Mouse (Mus musculus): Measurements from ENCODE around the gene Golph3. TPM values are rescaled to one million over a fixed set of nuclear protein-coding genes. Genes with fewer than 3 reads are reported as not detected.

Golph3 gene
- polyA plus RNA-seq, 1 experiment, result 208 TPM

DNA sequence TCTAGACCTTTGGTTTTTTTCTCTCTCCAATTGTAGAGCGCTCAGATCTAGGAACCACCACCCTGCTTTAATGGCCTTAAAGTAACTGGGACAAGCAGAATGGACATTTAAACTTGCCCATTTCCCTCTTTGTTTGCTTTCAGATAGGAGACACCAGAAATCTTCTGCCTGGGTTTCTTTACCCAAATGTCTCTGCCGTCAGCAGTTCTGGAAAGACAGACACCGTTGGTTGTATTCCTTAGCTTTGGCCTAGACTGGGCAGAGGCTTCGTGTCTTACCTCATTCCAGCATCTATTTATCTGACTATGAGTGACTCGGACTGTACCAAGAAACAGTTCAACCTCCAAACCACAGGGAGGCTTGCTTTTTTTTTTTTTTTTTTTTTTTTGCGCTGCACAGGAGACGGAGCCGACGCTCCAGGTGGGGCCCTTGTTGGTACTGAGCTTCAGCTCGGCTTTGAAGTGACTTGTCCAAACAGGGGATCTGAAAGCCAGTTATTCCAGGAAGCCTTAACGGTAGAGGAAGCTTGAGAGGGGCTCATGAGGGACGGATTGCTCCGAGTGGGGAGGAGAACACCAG, 55.3 kb downstream of the Golph3 start:
- H3K4me3 ChIP-seq (ENCODE audit: insufficient read depth, low read depth, low read length), result no peak overlapping the region
- WGBS, result 78% methylated on average over 13 of the region's 13 CpGs
- no peak for TF ChIP-seq CTCF (IDR thresholded peaks at IDR 0.05; ENCODE audit: insufficient read depth, low read depth, low read length)
- TF ChIP-seq POLR2A (IDR thresholded peaks at IDR 0.05; ENCODE audit: insufficient read depth, low read depth, low read length), result no peak
- H3K4me1 ChIP-seq (ENCODE audit: control insufficient read depth, insufficient read depth, low read length), result peaks cover 14% of the 10 kb centered on the region; the same call in 1 of the 2 replicates
- H3K27ac ChIP-seq (ENCODE audit: insufficient read depth, low read depth, low read length), result no peak overlapping the region

DNA sequence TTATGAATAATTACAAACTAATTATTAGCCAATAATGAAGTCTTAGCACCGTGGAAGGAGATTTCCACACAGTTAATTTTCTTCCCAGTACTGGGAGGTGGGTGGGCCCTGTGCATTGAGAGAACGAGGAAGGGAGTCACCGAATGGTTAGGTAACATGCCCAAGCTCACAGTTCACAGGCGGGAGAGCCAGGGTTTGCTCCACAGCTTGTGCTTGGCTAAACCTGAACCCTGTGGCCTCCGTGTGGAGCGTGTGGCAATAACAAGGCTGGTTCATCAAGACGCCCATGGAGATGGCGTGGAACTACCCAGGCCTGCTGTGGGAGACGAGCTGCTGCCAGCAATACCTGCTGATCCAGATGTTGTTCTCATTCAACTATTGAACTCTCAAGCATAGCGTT, 56.5 kb downstream of the Golph3 start:
- H3K27ac ChIP-seq (ENCODE audit: insufficient read depth, low read depth, low read length), result no peak overlapping the region
- WGBS, result 77% methylated on average over 10 of the region's 10 CpGs
- H3K4me1 ChIP-seq (ENCODE audit: control insufficient read depth, insufficient read depth, low read length), result peaks cover 14% of the 10 kb centered on the region; the same call in 1 of the 2 replicates
- H3K4me3 ChIP-seq (ENCODE audit: insufficient read depth, low read depth, low read length), result no peak overlapping the region
- TF ChIP-seq CTCF (IDR thresholded peaks at IDR 0.05; ENCODE audit: insufficient read depth, low read depth, low read length) (no peak), POLR2A (IDR thresholded peaks at IDR 0.05; ENCODE audit: insufficient read depth, low read depth, low read length) (no peak)

DNA sequence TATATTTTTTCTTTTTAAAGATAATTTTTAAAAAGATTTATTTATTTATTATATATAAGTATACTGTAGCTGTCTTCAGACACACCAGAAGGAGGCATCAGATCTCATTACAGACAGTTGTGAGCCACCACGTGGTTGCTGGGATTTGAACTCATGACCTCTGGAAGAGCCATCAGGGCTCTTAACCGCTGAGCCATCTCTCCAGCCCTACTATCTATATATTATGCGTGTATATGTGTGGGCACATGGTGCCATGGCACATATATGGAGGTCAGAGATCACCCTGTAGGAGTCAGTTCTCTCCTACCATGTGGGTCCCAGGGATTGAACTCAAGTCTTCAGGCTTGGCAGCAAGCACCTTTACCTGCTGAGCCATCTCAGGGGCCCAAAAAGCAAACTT, 58.8 kb downstream of the Golph3 start:
- Histone ChIP-seq H3K4me3 (ENCODE audit: insufficient read depth, low read depth, low read length) (no peak overlapping the region), H3K4me1 (ENCODE audit: control insufficient read depth, insufficient read depth, low read length) (peaks cover 14% of the 10 kb centered on the region; the same call in 1 of the 2 replicates), H3K27ac (ENCODE audit: insufficient read depth, low read depth, low read length) (no peak overlapping the region)
- TF ChIP-seq POLR2A (IDR thresholded peaks at IDR 0.05; ENCODE audit: insufficient read depth, low read depth, low read length) (no peak), CTCF (IDR thresholded peaks at IDR 0.05; ENCODE audit: insufficient read depth, low read depth, low read length) (no peak)
- WGBS, result 94% methylated on average over 3 of the region's 3 CpGs

DNA sequence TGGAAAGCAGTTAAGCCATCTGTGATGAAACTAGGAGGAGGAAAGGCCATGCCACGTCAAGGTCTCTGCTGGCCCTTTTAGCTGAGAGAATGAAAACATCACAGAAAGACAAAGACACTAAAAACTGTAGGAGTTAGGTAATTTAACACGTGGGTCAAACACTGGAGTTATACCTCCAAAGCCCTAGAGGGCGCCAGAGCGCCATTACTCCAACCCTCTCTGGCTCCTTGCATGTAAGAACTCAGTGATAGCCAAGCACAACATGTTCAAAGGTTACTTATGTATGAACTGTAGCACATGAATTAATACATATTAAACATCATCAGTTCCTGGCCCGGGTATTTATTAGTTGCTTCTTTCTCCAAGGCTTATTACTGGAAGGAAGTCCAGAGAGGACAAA, 59.3 kb downstream of the Golph3 start:
- TF ChIP-seq CTCF (IDR thresholded peaks at IDR 0.05; ENCODE audit: insufficient read depth, low read depth, low read length) (no peak), POLR2A (IDR thresholded peaks at IDR 0.05; ENCODE audit: insufficient read depth, low read depth, low read length) (no peak)
- Histone ChIP-seq H3K4me1 (ENCODE audit: control insufficient read depth, insufficient read depth, low read length) (peaks cover 10% of the 10 kb centered on the region; the same call in 1 of the 2 replicates), H3K4me3 (ENCODE audit: insufficient read depth, low read depth, low read length) (no peak overlapping the region), H3K27ac (ENCODE audit: insufficient read depth, low read depth, low read length) (no peak overlapping the region)
- WGBS, result 62% methylated on average over 5 of the region's 5 CpGs

- Histone ChIP-seq H3K27ac (ENCODE audit: insufficient read depth, low read depth, low read length) (no peak overlapping the region), H3K4me1 (ENCODE audit: control insufficient read depth, insufficient read depth, low read length) (no peaks in the 10 kb centered on the region), H3K4me3 (ENCODE audit: insufficient read depth, low read depth, low read length) (no peak overlapping the region)
- TF ChIP-seq CTCF (IDR thresholded peaks at IDR 0.05; ENCODE audit: insufficient read depth, low read depth, low read length) (no peak), POLR2A (IDR thresholded peaks at IDR 0.05; ENCODE audit: insufficient read depth, low read depth, low read length) (no peak)
- WGBS, result 84% methylated on average over 13 of the region's 13 CpGs
Measured at GRCm38 (mm10) chr15:12384679-12385078, 63.4 kb downstream of the Golph3 start.

DNA sequence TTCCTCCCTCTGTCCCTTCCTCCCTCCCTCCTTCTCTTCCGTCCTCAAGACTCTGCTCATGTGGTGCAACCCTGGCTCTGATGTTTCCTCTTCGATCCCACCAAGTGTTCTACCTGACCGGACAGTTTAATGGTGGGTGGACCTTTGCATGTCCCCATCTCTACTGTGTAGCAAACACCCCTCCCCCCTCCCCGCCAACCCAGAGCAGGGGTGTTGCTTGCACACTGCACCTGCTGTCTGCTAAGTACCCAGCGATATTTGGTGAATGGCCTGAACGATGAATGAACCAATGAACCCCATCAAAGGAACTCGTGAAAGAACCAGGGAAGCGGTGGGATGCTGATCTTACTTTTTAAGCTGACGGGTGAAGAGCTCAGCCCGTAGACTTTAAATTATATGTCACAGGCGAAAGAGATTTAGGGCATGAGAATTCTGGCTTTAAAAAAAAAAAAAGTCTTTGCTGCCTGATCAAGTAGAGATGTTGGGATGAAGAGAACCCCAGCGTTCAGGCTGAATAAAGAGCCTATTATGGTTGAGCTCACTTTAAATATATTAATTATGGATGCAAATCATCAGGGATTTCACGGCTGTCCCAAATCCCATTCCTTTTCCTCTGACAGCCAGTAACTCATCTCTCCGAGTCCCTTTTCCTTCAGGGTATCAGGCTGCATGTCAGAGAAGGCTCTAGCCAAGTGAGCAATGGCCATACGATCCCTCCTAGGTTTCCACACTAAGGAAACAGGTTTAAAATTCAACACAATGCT, 67.7 kb downstream of the Golph3 start:
- Histone ChIP-seq H3K27ac (ENCODE audit: insufficient read depth, low read depth, low read length) (no peak overlapping the region), H3K4me1 (ENCODE audit: control insufficient read depth, insufficient read depth, low read length) (no peaks in the 10 kb centered on the region), H3K4me3 (ENCODE audit: insufficient read depth, low read depth, low read length) (no peak overlapping the region)
- no peak for TF ChIP-seq CTCF (IDR thresholded peaks at IDR 0.05; ENCODE audit: insufficient read depth, low read depth, low read length)
- no peak for TF ChIP-seq POLR2A (IDR thresholded peaks at IDR 0.05; ENCODE audit: insufficient read depth, low read depth, low read length)
- WGBS, result 68% methylated on average over 15 of the region's 15 CpGs

- no peak overlapping the region for H3K27ac ChIP-seq (ENCODE audit: insufficient read depth, low read depth, low read length)
- 88% methylated on average over 10 of the region's 10 CpGs for WGBS
- TF ChIP-seq POLR2A (IDR thresholded peaks at IDR 0.05; ENCODE audit: insufficient read depth, low read depth, low read length), result no peak
- TF ChIP-seq CTCF (IDR thresholded peaks at IDR 0.05; ENCODE audit: insufficient read depth, low read depth, low read length), result no peak
Measured at GRCm38 (mm10) chr15:12394758-12395157, 73.5 kb downstream of the Golph3 start.

GRCm38 (mm10) chr15:12397032-12397431, 75.8 kb downstream of the Golph3 start:
- Histone ChIP-seq H3K4me3 (ENCODE audit: insufficient read depth, low read depth, low read length) (no peak overlapping the region), H3K27ac (ENCODE audit: insufficient read depth, low read depth, low read length) (no peak overlapping the region), H3K4me1 (ENCODE audit: control insufficient read depth, insufficient read depth, low read length) (no peaks in the 10 kb centered on the region)
- no peak for TF ChIP-seq POLR2A (IDR thresholded peaks at IDR 0.05; ENCODE audit: insufficient read depth, low read depth, low read length)
- TF ChIP-seq CTCF (IDR thresholded peaks at IDR 0.05; ENCODE audit: insufficient read depth, low read depth, low read length), result no peak
- 70% methylated on average over 6 of the region's 6 CpGs for WGBS

More at GRCm38 (mm10) chr15:12394758-12395157, 73.5 kb downstream of the Golph3 start:
- H3K4me1 ChIP-seq (ENCODE audit: control insufficient read depth, insufficient read depth, low read length), result no peaks in the 10 kb centered on the region
- no peak overlapping the region for H3K4me3 ChIP-seq (ENCODE audit: insufficient read depth, low read depth, low read length)

Other genes with a start within 250 kb of the Golph3 start
- gene Zfr, start 203.6 kb upstream of the Golph3 start, polyA plus RNA-seq (2012; ENCODE audit: insufficient read depth, insufficient read length, low replicate concordance, missing spikeins), result 546 TPM in 1 of 2 replicates, not detected in the other
- not detected in 2 replicates for gene Mtmr12, start 116.4 kb upstream of the Golph3 start, polyA plus RNA-seq (2012; ENCODE audit: insufficient read depth, insufficient read length, low replicate concordance, missing spikeins)
- not detected in 2 replicates for gene 1810049J17Rik, start 449 bp downstream of the Golph3 start, polyA plus RNA-seq (2012; ENCODE audit: insufficient read depth, insufficient read length, low replicate concordance, missing spikeins)

Data from olfactory bulb, adult 2 months (tissue).